Mouse (Mus musculus) embryo, embryonic 11 days (tissue): ENCODE measurements at regions not wholly inside any gene's neighbourhood (a gene's known extent, or its start where the extent isn't known, plus 50 kb on each side); places are given as distances from the start of the nearest gene placed in this dataset.
"Not testable (repeated sequence)": the region's sequence is repeated elsewhere in the genome, so short reads cannot be mapped to it uniquely, and the experiment has no call there.

Source experiments
- DNase-seq: peaks from one replicate; pipeline ENCODE4 v3.0.0-alpha.2; 2015

DNA sequence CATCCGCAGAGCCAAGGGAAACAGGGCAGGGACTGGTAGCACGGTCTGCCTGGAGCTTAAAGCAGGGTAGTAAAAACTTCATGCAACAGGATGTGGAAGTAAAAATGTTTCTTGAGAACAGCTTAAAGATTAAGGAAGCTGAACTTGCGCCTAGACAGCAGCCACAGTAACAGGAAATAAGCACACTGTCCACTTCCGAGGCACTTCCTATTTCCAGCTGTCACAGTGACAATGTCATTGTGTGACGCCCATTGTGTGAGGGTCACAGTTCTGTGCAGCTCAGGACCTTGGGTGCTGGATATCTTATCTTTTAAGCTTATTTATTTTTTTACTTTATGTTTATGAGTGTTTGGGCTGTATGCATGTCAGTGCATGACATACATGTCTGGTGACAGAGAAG lies 147.7 kb upstream of the Ubl3 start:
- no peak for DNase-seq

- DNase-seq, result no peak
Observed at GRCm38 (mm10) chr5:148697631-148698368, 145.2 kb upstream of the Ubl3 start.

- DNase-seq, result peak; percentile 71
Observed at GRCm38 (mm10) chr5:148694352-148694751, 141.8 kb upstream of the Ubl3 start.

GRCm38 (mm10) chr5:148691486-148691885 lies 138.9 kb upstream of the Ubl3 start:
- no peak for DNase-seq

DNA sequence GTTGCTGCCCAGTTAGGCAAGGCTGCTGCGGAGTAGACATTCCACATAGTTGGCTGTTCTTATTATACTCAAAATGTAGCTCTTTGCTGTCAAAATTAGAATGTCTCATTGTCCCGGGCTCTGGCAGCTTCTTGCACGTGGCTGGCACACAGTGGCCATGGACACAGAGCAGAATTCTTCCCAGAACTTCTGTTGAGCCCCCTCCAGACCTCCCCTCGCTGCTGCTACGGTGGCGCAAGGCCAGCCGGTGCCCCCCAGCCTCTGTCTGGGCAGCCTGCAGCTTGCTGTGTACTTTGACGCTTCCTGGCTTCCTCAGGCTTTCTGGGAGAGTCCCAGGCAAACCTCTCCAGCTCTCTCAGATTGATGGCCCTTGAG lies 138.2 kb upstream of the Ubl3 start:
- no peak for DNase-seq

DNA sequence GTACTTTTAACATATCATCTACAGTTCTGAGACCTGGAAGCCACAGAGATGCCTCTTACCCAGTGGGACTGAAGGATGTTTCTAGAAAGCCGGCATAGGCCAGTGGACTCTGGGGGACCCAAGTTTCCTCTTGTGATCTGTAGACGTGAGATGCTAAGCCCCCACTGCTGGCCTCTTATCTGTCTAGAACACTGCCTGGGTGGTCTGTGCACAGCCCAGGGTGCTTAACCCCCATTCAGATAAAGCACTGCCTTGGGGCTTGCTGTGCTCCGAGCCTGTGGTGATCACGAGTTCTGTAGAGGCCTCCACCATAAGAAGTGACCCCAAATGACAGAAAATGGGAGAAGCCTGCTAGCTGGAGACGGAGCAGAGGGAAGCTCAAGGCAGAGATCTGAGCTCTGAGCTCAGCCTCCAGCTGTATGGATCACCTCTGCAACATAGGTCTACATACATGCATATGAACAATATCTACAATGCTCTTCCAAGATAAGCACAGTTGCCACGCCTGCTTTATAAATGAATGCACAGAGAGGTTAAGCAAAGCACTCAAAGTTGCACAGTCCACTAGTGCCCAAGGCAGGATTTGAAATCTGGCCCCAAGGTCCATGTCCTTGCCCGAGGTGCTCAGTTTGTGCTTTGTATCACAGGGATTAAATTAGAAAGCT lies 137.7 kb upstream of the Ubl3 start:
- no peak for DNase-seq

- DNase-seq, result no peak
Observed at GRCm38 (mm10) chr5:148689297-148689696, 136.7 kb upstream of the Ubl3 start.

GRCm38 (mm10) chr5:148688501-148688900 lies 135.9 kb upstream of the Ubl3 start:
- DNase-seq, result no peak

DNA sequence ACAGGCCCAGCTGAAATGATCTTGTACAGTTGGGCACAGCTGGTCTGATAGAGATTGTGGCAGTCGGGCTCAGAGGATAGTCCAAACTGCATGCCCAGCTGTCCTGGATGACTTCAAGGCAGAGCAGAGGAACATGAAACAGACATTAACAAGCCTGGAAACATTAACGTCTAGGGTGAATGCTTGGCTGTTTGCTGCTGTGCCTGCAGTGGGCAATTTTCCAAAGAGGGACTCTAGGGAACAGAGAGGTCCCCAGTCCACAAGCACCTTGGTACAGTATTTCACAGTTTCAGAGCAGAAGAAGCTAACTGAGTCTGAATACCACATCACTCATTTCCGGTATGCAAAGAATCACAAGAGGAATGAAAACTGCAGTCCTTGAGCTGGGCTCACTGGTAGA lies 135.2 kb upstream of the Ubl3 start:
- DNase-seq, result no peak

DNA sequence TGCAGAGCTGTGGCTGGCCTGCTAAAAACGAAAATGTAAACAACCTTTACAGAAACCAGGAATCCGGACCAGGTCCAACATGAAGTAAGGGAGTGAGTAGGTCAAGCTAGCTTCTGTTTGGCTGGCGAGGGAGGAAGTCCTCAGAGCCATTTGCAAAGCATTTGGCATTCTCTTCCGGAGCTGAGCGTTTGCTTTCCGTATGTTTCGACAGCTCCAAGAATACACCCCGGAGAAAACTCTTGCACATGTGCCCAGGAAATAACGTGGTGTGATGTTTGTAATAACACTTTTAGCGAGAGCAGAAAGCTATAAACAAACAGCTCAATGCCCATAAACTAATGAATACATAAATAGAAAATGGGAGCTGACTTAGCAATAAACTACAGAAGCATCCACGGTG lies 131.6 kb upstream of the Ubl3 start:
- no peak for DNase-seq

GRCm38 (mm10) chr5:148682553-148682952 lies 130.0 kb upstream of the Ubl3 start:
- DNase-seq, result no peak

- no peak for DNase-seq
Observed at GRCm38 (mm10) chr5:148680341-148680740, 127.8 kb upstream of the Ubl3 start.

GRCm38 (mm10) chr5:148679586-148679985 lies 127.0 kb upstream of the Ubl3 start:
- no peak for DNase-seq

- DNase-seq, result not testable (repeated sequence)
Observed at GRCm38 (mm10) chr5:148678285-148678937, 125.8 kb upstream of the Ubl3 start.

GRCm38 (mm10) chr5:148674281-148674680 lies 121.7 kb upstream of the Ubl3 start:
- DNase-seq, result no peak

DNA sequence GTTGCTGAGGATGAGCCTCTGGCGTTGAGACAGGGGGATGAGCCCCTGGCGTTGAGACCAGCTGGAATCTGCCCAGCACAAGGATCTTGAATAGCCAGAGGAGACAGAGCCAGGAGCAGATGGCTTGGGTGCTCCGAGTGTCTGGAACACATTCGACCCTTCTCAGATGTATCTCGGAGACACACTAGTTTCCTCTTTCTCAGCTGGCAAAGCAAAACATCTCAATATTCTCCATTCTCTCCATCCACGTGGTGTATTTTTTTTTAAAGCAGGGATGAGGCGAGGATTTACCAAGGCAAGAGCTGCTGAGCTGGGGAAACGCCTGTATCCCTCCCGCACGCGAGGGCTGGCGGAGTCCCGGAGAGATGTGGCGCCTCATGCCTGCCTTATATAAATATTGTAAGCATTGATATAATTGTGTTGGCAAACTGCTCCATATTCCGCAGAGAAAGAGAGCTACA lies 109.7 kb upstream of the Ubl3 start:
- DNase-seq, result no peak

DNA sequence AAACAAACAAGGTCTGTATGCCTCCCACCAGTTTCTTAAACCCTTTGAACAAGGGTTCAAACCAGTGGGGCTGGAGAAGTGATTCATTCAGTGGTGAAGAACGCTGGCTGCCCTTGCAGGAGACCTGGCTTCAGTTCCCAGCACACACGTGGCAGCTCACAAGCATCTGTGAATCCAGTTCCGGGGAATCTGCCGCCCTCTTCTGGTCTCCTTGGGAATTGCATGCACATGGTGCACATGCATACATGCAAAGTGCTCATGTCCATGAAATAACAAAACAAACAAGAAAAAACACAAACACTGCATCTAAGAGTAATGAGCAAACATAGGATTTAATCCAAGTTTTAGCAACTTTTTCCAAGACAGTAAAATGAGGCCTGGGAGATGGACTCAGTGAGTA lies 108.5 kb upstream of the Ubl3 start:
- DNase-seq, result no peak

- DNase-seq, result no peak
Observed at GRCm38 (mm10) chr5:148657936-148658640, 105.5 kb upstream of the Ubl3 start.

GRCm38 (mm10) chr5:148652525-148653243 lies 100.1 kb upstream of the Ubl3 start:
- DNase-seq, result no peak

- no peak for DNase-seq
Observed at GRCm38 (mm10) chr5:148651736-148652135, 99.1 kb upstream of the Ubl3 start.

DNA sequence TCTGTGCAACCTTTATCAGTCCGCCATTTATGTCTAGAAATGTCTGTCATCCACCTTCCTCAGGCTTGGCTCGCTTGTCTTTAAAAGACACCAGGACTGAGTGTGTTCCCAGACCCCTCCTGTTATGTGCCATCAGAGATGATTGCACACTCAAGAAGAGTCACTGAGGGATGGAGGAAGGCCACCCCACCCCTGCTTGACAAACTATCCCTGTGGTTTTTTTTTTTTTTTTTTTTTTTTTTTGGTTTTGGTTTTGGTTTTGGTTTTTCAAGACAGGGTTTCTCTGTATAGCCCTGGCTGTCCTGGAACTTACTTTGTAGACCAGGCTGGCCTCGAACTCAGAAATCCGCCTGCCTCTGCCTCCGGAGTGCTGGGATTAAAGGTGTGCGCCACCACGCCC lies 97.0 kb upstream of the Ubl3 start:
- DNase-seq, result not testable (repeated sequence)

GRCm38 (mm10) chr5:148649123-148649522 lies 96.5 kb upstream of the Ubl3 start:
- no peak for DNase-seq

DNA sequence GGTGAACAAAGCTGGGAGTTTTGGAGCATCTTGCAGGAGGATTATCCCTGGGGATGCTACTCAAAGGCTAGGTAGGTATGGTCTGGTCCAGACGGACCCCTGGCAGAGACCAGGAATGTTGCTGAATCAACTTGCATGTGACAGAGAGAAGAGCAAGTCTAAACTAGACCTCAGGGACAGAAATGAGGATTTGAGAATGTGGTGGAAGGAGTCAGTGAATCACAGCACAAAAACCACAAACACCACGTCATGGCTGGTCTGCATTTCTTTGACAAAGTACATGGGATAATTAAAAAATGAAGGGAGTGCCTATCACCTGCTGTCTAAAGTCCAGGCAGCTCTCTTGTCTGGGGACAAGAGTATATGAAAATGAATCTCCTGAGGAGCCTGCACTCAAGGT lies 95.1 kb upstream of the Ubl3 start:
- no peak for DNase-seq
